In genomic region chr2:152736090-152736601, GRCm38 (mm10) we compare ENCODE assay signal across 8 mouse cellular contexts. TPM values are rescaled to one million over a fixed set of nuclear protein-coding genes. Genes with fewer than 3 reads are reported as not detected.
DNase-seq lines count a peak whose midpoint lies in the region; TF ChIP-seq lines count a peak whose summit lies in the region.

Gene Id1 (plus strand): TSS chr2:152736251.

- TF ChIP-seq CTCF in embryonic fibroblast, embryonic 13.5 days (IDR thresholded peaks at IDR 0.05; ENCODE audit: borderline replicate concordance, insufficient read depth, low read length), result no peak

- H3K4me3 ChIP-seq in embryonic fibroblast, embryonic 13.5 days (ENCODE audit: insufficient read depth, low read length), result peak within 1 kb of the TSS; percentile 69

- peaks cover 4% of the 10 kb centered on the region; the same call in 1 of the 2 replicates for H3K4me1 ChIP-seq in embryonic fibroblast, embryonic 13.5 days (ENCODE audit: control insufficient read depth, insufficient read depth, low read length)

- H3K27ac ChIP-seq in embryonic fibroblast, embryonic 13.5 days (ENCODE audit: insufficient read depth, low read length), result peak within 1 kb of the TSS; percentile 73

- H3K27me3 ChIP-seq in splenic B cell, adult 2 months (ENCODE audit: control insufficient read depth, insufficient read depth, low read length, poor library complexity, severe bottlenecking), result peaks cover 2% of the 10 kb centered on the region; the same call in 1 of the 2 replicates

- TF ChIP-seq POLR2A in embryonic fibroblast, embryonic 13.5 days (IDR thresholded peaks at IDR 0.05; ENCODE audit: low read depth, low read length), result peak; percentile 100

- no peaks in the 10 kb centered on the region for H3K36me3 ChIP-seq in splenic B cell, adult 2 months (ENCODE audit: control insufficient read depth, insufficient read depth, low read length, poor library complexity, severe bottlenecking)

- DNase-seq in A20 (ENCODE audit: low read depth, low spot score) (peak; percentile 71), liver (peak; percentile 91)
- peak; percentile 92 for DNase-seq in adrenal gland, postnatal 10 days
- DNase-seq in heart, adult 9 months (ENCODE audit: low spot score in 2 of 2), result peak; percentile 93 to 94
- DNase-seq in kidney, adult 9 months, result peak; percentile 95
- DNase-seq in monocyte, adult 2 months (ENCODE audit: low read depth in 1 of 2, low spot score in 2 of 2), result peak; percentile 64 to 75
- DNase-seq in splenic B cell, adult 2 months (ENCODE audit: low read depth, low spot score), result peak; percentile 63

RNA-seq across cellular contexts. Expression of gene Id1, which starts in this region (rescaled TPM):
- 100 to 1,000 TPM; 112 to 182 TPM for total RNA-seq in adrenal gland, postnatal 10 days (2021)
- 49.1 and 67.7 TPM in 2 replicates for polyA plus RNA-seq in embryonic fibroblast, embryonic 13.5 days (2011; ENCODE audit: insufficient read length, low read depth, missing spikeins)

Comparison
In these comparisons a context has a peak if more than half of its experiments do, and no peak if none do; other contexts are left out.
1. Peak in every context shown above with its lines: DNase-seq, H3K4me3 ChIP-seq and H3K27ac ChIP-seq.